Mouse (Mus musculus): ENCODE results near the gene Anks4b. TPM values are rescaled to one million over a fixed set of nuclear protein-coding genes. Genes with fewer than 3 reads are reported as not detected.

Anks4b gene
- polyA plus RNA-seq, 1 experiment = not detected

GRCm38 (mm10) chr7:120156841-120157409, 16.7 kb upstream of the Anks4b start:
- Histone ChIP-seq H3K4me3 (replicated peaks) (no peak overlapping the region), H3K27me3 (ENCODE audit: control insufficient read depth) (no peaks in the 10 kb centered on the region), H3K9me3 (ENCODE audit: control insufficient read depth, low read length) (no peaks in the 10 kb centered on the region), H3K36me3 (ENCODE audit: control insufficient read depth) (no peaks in the 10 kb centered on the region), H3K4me1 (ENCODE audit: control insufficient read depth) (no peaks in the 10 kb centered on the region)
- TF ChIP-seq GATA1 (IDR thresholded peaks at IDR 0.05; ENCODE audit: low read length) (no peak), TAL1 (IDR thresholded peaks at IDR 0.05; ENCODE audit: low read length) (no peak)

GRCm38 (mm10) chr7:120157575-120158061, 16.0 kb upstream of the Anks4b start:
- Histone ChIP-seq H3K27me3 (ENCODE audit: control insufficient read depth) (no peaks in the 10 kb centered on the region), H3K4me3 (replicated peaks) (no peak overlapping the region), H3K4me1 (ENCODE audit: control insufficient read depth) (no peaks in the 10 kb centered on the region), H3K9me3 (ENCODE audit: control insufficient read depth, low read length) (no peaks in the 10 kb centered on the region), H3K36me3 (ENCODE audit: control insufficient read depth) (no peaks in the 10 kb centered on the region)
- TF ChIP-seq TAL1 (IDR thresholded peaks at IDR 0.05; ENCODE audit: low read length) = no peak
- no peak for TF ChIP-seq GATA1 (IDR thresholded peaks at IDR 0.05; ENCODE audit: low read length)

- Histone ChIP-seq H3K27me3 (ENCODE audit: control insufficient read depth) (no peaks in the 10 kb centered on the region), H3K36me3 (ENCODE audit: control insufficient read depth) (no peaks in the 10 kb centered on the region)
- TF ChIP-seq GATA1 (IDR thresholded peaks at IDR 0.05; ENCODE audit: low read length) (no peak), TAL1 (IDR thresholded peaks at IDR 0.05; ENCODE audit: low read length) (no peak)
Measured at GRCm38 (mm10) chr7:120158121-120158613, 15.5 kb upstream of the Anks4b start.

GRCm38 (mm10) chr7:120163581-120164251, 9.9 kb upstream of the Anks4b start:
- no peaks in the 10 kb centered on the region for H3K27me3 ChIP-seq (ENCODE audit: control insufficient read depth)
- TF ChIP-seq TAL1 (IDR thresholded peaks at IDR 0.05; ENCODE audit: low read length) = no peak
- no peak for TF ChIP-seq GATA1 (IDR thresholded peaks at IDR 0.05; ENCODE audit: low read length)
- no peaks in the 10 kb centered on the region for H3K4me1 ChIP-seq (ENCODE audit: control insufficient read depth)
- H3K9me3 ChIP-seq (ENCODE audit: control insufficient read depth, low read length) = no peaks in the 10 kb centered on the region
- H3K36me3 ChIP-seq (ENCODE audit: control insufficient read depth) = no peaks in the 10 kb centered on the region
- no peak overlapping the region for H3K4me3 ChIP-seq (replicated peaks)

More at GRCm38 (mm10) chr7:120158121-120158613, 15.5 kb upstream of the Anks4b start:
- Histone ChIP-seq H3K4me3 (replicated peaks) (no peak overlapping the region), H3K9me3 (ENCODE audit: control insufficient read depth, low read length) (no peaks in the 10 kb centered on the region), H3K4me1 (ENCODE audit: control insufficient read depth) (no peaks in the 10 kb centered on the region)

- no peaks in the 10 kb centered on the region for H3K4me1 ChIP-seq (ENCODE audit: control insufficient read depth)
- no peak for TF ChIP-seq GATA1 (IDR thresholded peaks at IDR 0.05; ENCODE audit: low read length)
- TF ChIP-seq TAL1 (IDR thresholded peaks at IDR 0.05; ENCODE audit: low read length) = no peak
- H3K4me3 ChIP-seq (replicated peaks) = no peak overlapping the region
- no peaks in the 10 kb centered on the region for H3K27me3 ChIP-seq (ENCODE audit: control insufficient read depth)
- H3K9me3 ChIP-seq (ENCODE audit: control insufficient read depth, low read length) = no peaks in the 10 kb centered on the region; the same call in 1 of the 2 replicates
- H3K36me3 ChIP-seq (ENCODE audit: control insufficient read depth) = no peaks in the 10 kb centered on the region
Measured at GRCm38 (mm10) chr7:120172188-120172700, 1.4 kb upstream of the Anks4b start.

- H3K4me3 ChIP-seq (replicated peaks) = peak overlapping the region; percentile 48
Measured at GRCm38 (mm10) chr7:120174723-120175504, 1.3 kb downstream of the Anks4b start.

GRCm38 (mm10) chr7:120177611-120178010, 4.0 kb downstream of the Anks4b start:
- Histone ChIP-seq H3K27me3 (ENCODE audit: control insufficient read depth) (no peaks in the 10 kb centered on the region), H3K36me3 (ENCODE audit: control insufficient read depth) (no peaks in the 10 kb centered on the region; the same call in 1 of the 2 replicates), H3K4me3 (replicated peaks) (no peak overlapping the region), H3K9me3 (ENCODE audit: control insufficient read depth, low read length) (no peaks in the 10 kb centered on the region; the same call in 1 of the 2 replicates), H3K4me1 (ENCODE audit: control insufficient read depth) (no peaks in the 10 kb centered on the region)
- TF ChIP-seq GATA1 (IDR thresholded peaks at IDR 0.05; ENCODE audit: low read length) (no peak), TAL1 (IDR thresholded peaks at IDR 0.05; ENCODE audit: low read length) (no peak)

More at GRCm38 (mm10) chr7:120174723-120175504, 1.3 kb downstream of the Anks4b start:
- Histone ChIP-seq H3K27me3 (ENCODE audit: control insufficient read depth) (no peaks in the 10 kb centered on the region), H3K36me3 (ENCODE audit: control insufficient read depth) (no peaks in the 10 kb centered on the region), H3K9me3 (ENCODE audit: control insufficient read depth, low read length) (no peaks in the 10 kb centered on the region; the same call in 1 of the 2 replicates), H3K4me1 (ENCODE audit: control insufficient read depth) (no peaks in the 10 kb centered on the region)
- TF ChIP-seq GATA1 (IDR thresholded peaks at IDR 0.05; ENCODE audit: low read length) (no peak), TAL1 (IDR thresholded peaks at IDR 0.05; ENCODE audit: low read length) (no peak)

GRCm38 (mm10) chr7:120178935-120179334, 5.3 kb downstream of the Anks4b start:
- H3K27me3 ChIP-seq (ENCODE audit: control insufficient read depth) = no peaks in the 10 kb centered on the region
- H3K4me3 ChIP-seq (replicated peaks) = no peak overlapping the region
- H3K9me3 ChIP-seq (ENCODE audit: control insufficient read depth, low read length) = no peaks in the 10 kb centered on the region
- no peaks in the 10 kb centered on the region for H3K4me1 ChIP-seq (ENCODE audit: control insufficient read depth)
- TF ChIP-seq GATA1 (IDR thresholded peaks at IDR 0.05; ENCODE audit: low read length) (no peak), TAL1 (IDR thresholded peaks at IDR 0.05; ENCODE audit: low read length) (no peak)
- no peaks in the 10 kb centered on the region; the same call in 1 of the 2 replicates for H3K36me3 ChIP-seq (ENCODE audit: control insufficient read depth)

Data from erythroblast, embryonic 14.5 days (primary cell).